Mouse (Mus musculus): Measurements from ENCODE around the gene Ybx2.

DNA sequence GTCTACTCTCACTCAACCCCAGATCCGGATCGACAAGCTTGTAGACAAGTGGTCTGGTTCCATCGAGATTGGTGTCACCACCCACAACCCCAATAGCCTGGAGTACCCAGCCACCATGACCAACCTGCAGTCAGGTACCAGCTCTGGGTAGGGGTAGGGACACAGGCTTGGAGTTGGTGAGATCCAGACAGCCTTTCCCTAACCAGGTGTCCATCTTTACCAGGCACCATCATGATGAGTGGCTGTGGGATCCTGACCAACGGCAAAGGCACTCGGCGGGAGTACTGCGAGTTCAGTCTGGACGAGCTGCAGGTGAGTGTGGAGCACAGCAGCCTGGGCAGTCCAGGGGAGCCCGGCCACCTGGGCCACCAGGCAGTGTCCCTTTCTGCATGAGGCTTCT is 31.3 kb upstream of the Ybx2 start:
- TF ChIP-seq USF1 (IDR thresholded peaks at IDR 0.05; ENCODE audit: low read depth) = no peak
- TF ChIP-seq MAX (IDR thresholded peaks at IDR 0.05) = no peak
- TF ChIP-seq CTCF (IDR thresholded peaks at IDR 0.05; ENCODE audit: control insufficient read depth, insufficient read depth, insufficient read length) = no peak
